Mouse (Mus musculus) frontal cortex, postnatal 25 days (tissue): Measurements from ENCODE around the gene Arl4c.
"Not testable (repeated sequence)": the region's sequence is repeated elsewhere in the genome, so short reads cannot be mapped to it uniquely, and the experiment has no call there.

ENCODE experiments used
- DNase-seq, 2 experiments: peaks; one replicate each; pipeline ENCODE4 v3.0.0; 2022; ENCODE audit warnings: low spot score in 2 of 2

Gene Arl4c

GRCm38 (mm10) chr1:88655473-88656095 is 46.4 kb downstream of the Arl4c start:
- no peak for DNase-seq

- no peak for DNase-seq
Measured at GRCm38 (mm10) chr1:88654521-88655472, 47.2 kb downstream of the Arl4c start.

GRCm38 (mm10) chr1:88653614-88654520 is 48.2 kb downstream of the Arl4c start:
- DNase-seq = no peak

GRCm38 (mm10) chr1:88652682-88653081 is 49.3 kb downstream of the Arl4c start:
- DNase-seq = no peak

- DNase-seq = no peak
Measured at GRCm38 (mm10) chr1:88651668-88652067, 50.4 kb downstream of the Arl4c start.

- no peak for DNase-seq
Measured at GRCm38 (mm10) chr1:88648742-88649141, 53.3 kb downstream of the Arl4c start.

- DNase-seq = no peak
Measured at GRCm38 (mm10) chr1:88645599-88646119, 56.4 kb downstream of the Arl4c start.

GRCm38 (mm10) chr1:88644417-88644816 is 57.6 kb downstream of the Arl4c start:
- no peak for DNase-seq

- no peak for DNase-seq
Measured at GRCm38 (mm10) chr1:88643181-88643823, 58.7 kb downstream of the Arl4c start.

GRCm38 (mm10) chr1:88642735-88643134 is 59.3 kb downstream of the Arl4c start:
- DNase-seq = no peak

GRCm38 (mm10) chr1:88641678-88642215 is 60.3 kb downstream of the Arl4c start:
- DNase-seq = no peak

GRCm38 (mm10) chr1:88641194-88641593 is 60.8 kb downstream of the Arl4c start:
- DNase-seq = no peak

GRCm38 (mm10) chr1:88639432-88640281 is 62.4 kb downstream of the Arl4c start:
- DNase-seq = no peak

- no peak for DNase-seq
Measured at GRCm38 (mm10) chr1:88638622-88639021, 63.4 kb downstream of the Arl4c start.

GRCm38 (mm10) chr1:88636579-88637161 is 65.4 kb downstream of the Arl4c start:
- not testable (repeated sequence) for DNase-seq

- no peak for DNase-seq
Measured at GRCm38 (mm10) chr1:88635659-88636058, 66.4 kb downstream of the Arl4c start.

- DNase-seq = no peak
Measured at GRCm38 (mm10) chr1:88632851-88633250, 69.2 kb downstream of the Arl4c start.

GRCm38 (mm10) chr1:88629966-88630488 is 72.0 kb downstream of the Arl4c start:
- DNase-seq = no peak

GRCm38 (mm10) chr1:88625190-88625589 is 76.8 kb downstream of the Arl4c start:
- DNase-seq = no peak
